Mouse (Mus musculus) bone marrow, adult 2 months (tissue): ENCODE data around the gene Atxn1.

Source experiments
- CTCF ChIP-seq: fragments of 200-500 bp; IDR thresholded peaks from 2 replicates; pipeline ENCODE4 v1.5.1; 2011; ENCODE audit warnings: low read length, control low read depth; ENCODE audit not compliant: control insufficient read depth, insufficient read depth
- POLR2A ChIP-seq: fragments of 200-500 bp; IDR thresholded peaks from 2 replicates; pipeline ENCODE4 v1.6.1; 2011; ENCODE audit warnings: low read depth, mild to moderate bottlenecking, control low read depth, low read length, borderline replicate concordance; ENCODE audit not compliant: control insufficient read depth

DNA sequence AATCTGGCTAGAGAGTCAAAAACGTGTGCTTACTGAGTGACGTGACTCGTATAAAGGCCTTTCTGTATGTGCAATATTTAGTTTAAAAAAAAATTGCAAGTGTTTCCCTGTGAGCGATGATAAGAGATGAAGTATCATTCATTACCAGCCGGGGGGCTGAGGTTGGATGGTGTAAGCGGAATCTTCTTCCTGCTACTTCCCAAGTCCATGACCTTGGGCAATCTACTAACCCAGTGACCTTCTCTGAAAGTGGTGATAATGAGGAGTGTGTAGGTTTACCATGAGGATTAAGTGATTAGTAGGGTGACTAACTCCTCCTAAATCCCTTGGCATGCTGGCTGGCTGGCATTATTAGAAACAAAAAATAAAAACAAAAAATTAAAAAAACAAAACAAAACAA lies 30.0 kb downstream of the Atxn1 start:
- TF ChIP-seq CTCF (no peak), POLR2A (no peak)
